Mouse (Mus musculus) MEL (cell line): ENCODE measurements around the gene Esf1. TPM values are rescaled to one million over a fixed set of nuclear protein-coding genes. Genes with fewer than 3 reads are reported as not detected.

Experiments used
- DNase-seq: peaks from one replicate; pipeline ENCODE4 v3.0.0; 2011; ENCODE audit warnings: low read depth, low spot score
- H3K27ac ChIP-seq: 2 replicates; pipeline ENCODE4 v1.5.1; 2012; ENCODE audit warnings: low read depth, mild to moderate bottlenecking, control low read depth, low read length, moderate library complexity; ENCODE audit not compliant: control insufficient read depth
- H3K27me3 ChIP-seq, 2 experiments: fragments of 150-350 bp in 1 of 2; sonication (generic) in 1 of 2; 2 replicates each; pipeline ENCODE4 v1.6.1; 2012; ENCODE audit warnings: low read length in 2 of 2, mild to moderate bottlenecking in 2 of 2, improper control_type of control experiment in 1 of 2, moderate library complexity in 1 of 2; ENCODE audit not compliant: insufficient read depth in 2 of 2, control insufficient read depth in 1 of 2
- H3K36me3 ChIP-seq, 2 experiments: 2 replicates each; pipeline ENCODE4 v1.6.1; 2012 to 2014; ENCODE audit warnings: low read length in 2 of 2, improper control_type of control experiment in 1 of 2, inconsistent platforms in 1 of 2, mild to moderate bottlenecking in 1 of 2; ENCODE audit not compliant: insufficient read depth in 2 of 2, control insufficient read depth in 1 of 2
- H3K4me1 ChIP-seq, 2 experiments: fragments of 150-350 bp in 1 of 2; sonication (generic) in 1 of 2; 2 replicates each; pipeline ENCODE4 v1.6.1; 2012; ENCODE audit warnings: low read length in 2 of 2, improper control_type of control experiment in 1 of 2, mild to moderate bottlenecking in 1 of 2; ENCODE audit not compliant: insufficient read depth in 2 of 2, control insufficient read depth in 1 of 2
- H3K4me3 ChIP-seq, 2 experiments: fragments of 150-350 bp in 1 of 2; sonication (generic) in 1 of 2; 2 replicates each; pipeline ENCODE4 v1.5.1; 2012; ENCODE audit warnings: low read depth in 2 of 2, low read length in 2 of 2, mild to moderate bottlenecking in 2 of 2, moderate library complexity in 2 of 2, control low read depth in 1 of 2, improper control_type of control experiment in 1 of 2; ENCODE audit not compliant: control insufficient read depth in 1 of 2, insufficient read depth in 1 of 2
- H3K79me2 ChIP-seq: 2 replicates; pipeline ENCODE4 v1.6.1; 2012; ENCODE audit warnings: mild to moderate bottlenecking, low read length, moderate library complexity; ENCODE audit not compliant: control insufficient read depth, poor library complexity, insufficient read depth
- H3K9ac ChIP-seq: 2 replicates; pipeline ENCODE4 v1.6.1; 2012; ENCODE audit warnings: low read depth, mild to moderate bottlenecking, control low read depth, low read length, moderate library complexity; ENCODE audit not compliant: control insufficient read depth, poor library complexity, severe bottlenecking
- H3K9me3 ChIP-seq: fragments of 150-350 bp; sonication (generic); replicated peaks from 2 replicates; pipeline ENCODE4 v1.6.1; 2012; ENCODE audit warnings: mild to moderate bottlenecking, low read length, improper control_type of control experiment, moderate library complexity; ENCODE audit not compliant: insufficient read depth
- BHLHE40 ChIP-seq: IDR thresholded peaks from 2 replicates; pipeline ENCODE4 v1.6.1; 2012; ENCODE audit warnings: low read depth, mild to moderate bottlenecking, inconsistent platforms, low read length, improper control_type of control experiment, borderline replicate concordance
- CHD1 ChIP-seq: IDR thresholded peaks from 2 replicates; pipeline ENCODE4 v1.6.1; 2012; ENCODE audit warnings: low read depth, mild to moderate bottlenecking, inconsistent platforms, low read length, improper control_type of control experiment
- CHD2 ChIP-seq: IDR thresholded peaks from 2 replicates; pipeline ENCODE4 v1.6.1; 2011; ENCODE audit warnings: low read length, improper control_type of control experiment
- E2F4 ChIP-seq: IDR thresholded peaks from 2 replicates; pipeline ENCODE4 v1.6.1; 2011; ENCODE audit warnings: low read depth, low read length, improper control_type of control experiment, borderline replicate concordance
- ELF1 ChIP-seq: IDR thresholded peaks from 2 replicates; pipeline ENCODE4 v1.6.1; 2014; ENCODE audit warnings: low read depth, mild to moderate bottlenecking, inconsistent platforms, low read length, improper control_type of control experiment, moderate library complexity
- EP300 ChIP-seq, 2 experiments: IDR thresholded peaks; 2 replicates each; pipeline ENCODE4 v1.6.1; 2011; ENCODE audit warnings: improper control_type of control experiment in 2 of 2, low read length in 2 of 2, low read depth in 1 of 2, mild to moderate bottlenecking in 1 of 2
- ETS1 ChIP-seq: IDR thresholded peaks from 2 replicates; pipeline ENCODE4 v1.6.1; 2012; ENCODE audit warnings: low read depth, mild to moderate bottlenecking, inconsistent platforms, low read length, improper control_type of control experiment, moderate library complexity
- GABPA ChIP-seq: IDR thresholded peaks from 2 replicates; pipeline ENCODE4 v1.6.1; 2012; ENCODE audit warnings: low read depth, mild to moderate bottlenecking, inconsistent platforms, low read length, improper control_type of control experiment, moderate library complexity
- GATA1 ChIP-seq: IDR thresholded peaks from 2 replicates; pipeline ENCODE4 v1.6.1; 2011; ENCODE audit warnings: low read depth, low read length, improper control_type of control experiment
- HCFC1 ChIP-seq: IDR thresholded peaks from 2 replicates; pipeline ENCODE4 v1.6.1; 2012; ENCODE audit warnings: low read depth, mild to moderate bottlenecking, inconsistent platforms, low read length, improper control_type of control experiment, moderate library complexity
- JUND ChIP-seq: IDR thresholded peaks from 2 replicates; pipeline ENCODE4 v1.6.1; 2011; ENCODE audit warnings: low read depth, mild to moderate bottlenecking, improper control_type of control experiment, low read length
- KAT2A ChIP-seq: conservative IDR thresholded peaks from 2 replicates; pipeline ENCODE4 v1.6.1; 2012; ENCODE audit warnings: low read depth, low read length, improper control_type of control experiment, inconsistent platforms
- MAFK ChIP-seq: IDR thresholded peaks from 2 replicates; pipeline ENCODE4 v1.6.1; 2011; ENCODE audit warnings: low read depth, mild to moderate bottlenecking, low read length, improper control_type of control experiment, borderline replicate concordance
- MAX ChIP-seq: IDR thresholded peaks from 2 replicates; pipeline ENCODE4 v1.6.1; 2011; ENCODE audit warnings: low read length, improper control_type of control experiment
- MEF2A ChIP-seq: IDR thresholded peaks from 2 replicates; pipeline ENCODE4 v1.6.1; 2014; ENCODE audit warnings: low read depth, mild to moderate bottlenecking, inconsistent platforms, low read length, improper control_type of control experiment; ENCODE audit not compliant: poor library complexity, insufficient replicate concordance, severe bottlenecking; ENCODE audit errors: extremely low read depth
- MXI1 ChIP-seq: IDR thresholded peaks from 2 replicates; pipeline ENCODE4 v1.6.1; 2011; ENCODE audit warnings: mild to moderate bottlenecking, low read depth, low read length, improper control_type of control experiment
- MYB ChIP-seq: IDR thresholded peaks from 2 replicates; pipeline ENCODE4 v1.6.1; 2011; ENCODE audit warnings: mild to moderate bottlenecking, low read depth, low read length, improper control_type of control experiment
- MYC ChIP-seq: IDR thresholded peaks from 2 replicates; pipeline ENCODE4 v1.6.1; 2011; ENCODE audit warnings: low read depth, mild to moderate bottlenecking, low read length, improper control_type of control experiment, moderate library complexity
- NELFE ChIP-seq: IDR thresholded peaks from 2 replicates; pipeline ENCODE4 v1.6.1; 2011; ENCODE audit warnings: low read depth, low read length, improper control_type of control experiment
- NRF1 ChIP-seq: IDR thresholded peaks from 2 replicates; pipeline ENCODE4 v1.6.1; 2014; ENCODE audit warnings: low read depth, mild to moderate bottlenecking, inconsistent platforms, low read length, improper control_type of control experiment, moderate library complexity; ENCODE audit not compliant: poor library complexity, insufficient read depth, severe bottlenecking
- POLR2A ChIP-seq, 2 experiments: IDR thresholded peaks; 2 replicates each; pipeline ENCODE4 v1.6.1; 2011 to 2012; ENCODE audit warnings: low read length in 2 of 2, mild to moderate bottlenecking in 2 of 2, control low read depth in 1 of 2, improper control_type of control experiment in 1 of 2, low read depth in 1 of 2, moderate library complexity in 1 of 2; ENCODE audit not compliant: control insufficient read depth in 1 of 2, insufficient read depth in 1 of 2, poor library complexity in 1 of 2
- POLR2AphosphoS2 ChIP-seq: IDR thresholded peaks from 2 replicates; pipeline ENCODE4 v1.6.1; 2011; ENCODE audit warnings: low read length, improper control_type of control experiment
- POLR2AphosphoS5 ChIP-seq: IDR thresholded peaks from 2 replicates; pipeline ENCODE4 v1.6.1; 2012; ENCODE audit warnings: low read depth, borderline replicate concordance, mild to moderate bottlenecking, inconsistent platforms, low read length, moderate library complexity, mixed read lengths
- RAD21 ChIP-seq: IDR thresholded peaks from 2 replicates; pipeline ENCODE4 v1.6.1; 2011; ENCODE audit warnings: mild to moderate bottlenecking, low read depth, low read length, improper control_type of control experiment
- RCOR1 ChIP-seq: IDR thresholded peaks from 2 replicates; pipeline ENCODE4 v1.6.1; 2012; ENCODE audit warnings: low read depth, mild to moderate bottlenecking, inconsistent platforms, low read length, improper control_type of control experiment
- SIN3A ChIP-seq: IDR thresholded peaks from 2 replicates; pipeline ENCODE4 v1.6.1; 2012; ENCODE audit warnings: low read length, improper control_type of control experiment, inconsistent platforms
- SMC3 ChIP-seq: IDR thresholded peaks from 2 replicates; pipeline ENCODE4 v1.6.1; 2011; ENCODE audit warnings: low read depth, low read length, improper control_type of control experiment
- TAL1 ChIP-seq: IDR thresholded peaks from 2 replicates; pipeline ENCODE4 v1.6.1; 2012; ENCODE audit warnings: mild to moderate bottlenecking, inconsistent platforms, low read length, moderate library complexity, mixed read lengths
- TBP ChIP-seq: IDR thresholded peaks from 2 replicates; pipeline ENCODE4 v1.8.0; 2011; ENCODE audit warnings: low read depth, low read length, improper control_type of control experiment
- TCF12 ChIP-seq: IDR thresholded peaks from 2 replicates; pipeline ENCODE4 v1.6.1; 2014; ENCODE audit warnings: low read depth, mild to moderate bottlenecking, inconsistent platforms, low read length, improper control_type of control experiment, moderate library complexity
- UBTF ChIP-seq: IDR thresholded peaks from 2 replicates; pipeline ENCODE4 v1.6.1; 2012; ENCODE audit warnings: low read depth, mild to moderate bottlenecking, inconsistent platforms, low read length, improper control_type of control experiment, moderate library complexity, borderline replicate concordance; ENCODE audit not compliant: insufficient read depth
- USF1 ChIP-seq: IDR thresholded peaks from 2 replicates; pipeline ENCODE4 v1.6.1; 2014; ENCODE audit warnings: low read depth, mild to moderate bottlenecking, inconsistent platforms, low read length, improper control_type of control experiment, moderate library complexity
- USF2 ChIP-seq, 2 experiments: IDR thresholded peaks; 2 replicates each; pipeline ENCODE4 v1.6.1; 2011 to 2012; ENCODE audit warnings: improper control_type of control experiment in 2 of 2, low read length in 2 of 2, borderline replicate concordance in 1 of 2, inconsistent platforms in 1 of 2, low read depth in 1 of 2, mild to moderate bottlenecking in 1 of 2; ENCODE audit not compliant: insufficient read depth in 1 of 2
- ZC3H11A ChIP-seq: IDR thresholded peaks from 2 replicates; pipeline ENCODE4 v1.6.1; 2012; ENCODE audit warnings: low read depth, mild to moderate bottlenecking, inconsistent platforms, low read length, improper control_type of control experiment
- ZKSCAN1 ChIP-seq: IDR thresholded peaks from 2 replicates; pipeline ENCODE4 v1.6.1; 2012; ENCODE audit warnings: low read depth, mild to moderate bottlenecking, inconsistent platforms, low read length, improper control_type of control experiment, moderate library complexity
- ZMIZ1 ChIP-seq: IDR thresholded peaks from 2 replicates; pipeline ENCODE4 v1.6.1; 2012; ENCODE audit warnings: low read depth, mild to moderate bottlenecking, inconsistent platforms, low read length, improper control_type of control experiment, moderate library complexity
- ZNF384 ChIP-seq: IDR thresholded peaks from 2 replicates; pipeline ENCODE4 v1.6.1; 2012; ENCODE audit warnings: low read depth, mild to moderate bottlenecking, inconsistent platforms, low read length, improper control_type of control experiment
- polyA plus RNA-seq, 2 experiments: library from polyadenylated mRNA; stranded (reverse) in 1 of 2; unstranded in 1 of 2; fragments of >175 nt in 1 of 2; fragments of >200 nt in 1 of 2; gene quantifications; 2 replicates each; pipeline versions ENCODE4 v1.2.1 to v1.2.4; 2012; ENCODE audit warnings: low replicate concordance in 2 of 2, low read depth in 1 of 2; ENCODE audit not compliant: insufficient read length in 2 of 2, insufficient read depth in 1 of 2, missing spikeins in 1 of 2
- total RNA-seq: library from RNA; depleted of rRNA; stranded (reverse); fragments of 300-350 nt; gene quantifications from 2 replicates; pipeline ENCODE4 v1.2.3, GENCODE M21; 2012

Gene Esf1
- total and polyA plus RNA-seq, 3 experiments: 25.8 to 31.0 TPM; not detected in 1

DNA sequence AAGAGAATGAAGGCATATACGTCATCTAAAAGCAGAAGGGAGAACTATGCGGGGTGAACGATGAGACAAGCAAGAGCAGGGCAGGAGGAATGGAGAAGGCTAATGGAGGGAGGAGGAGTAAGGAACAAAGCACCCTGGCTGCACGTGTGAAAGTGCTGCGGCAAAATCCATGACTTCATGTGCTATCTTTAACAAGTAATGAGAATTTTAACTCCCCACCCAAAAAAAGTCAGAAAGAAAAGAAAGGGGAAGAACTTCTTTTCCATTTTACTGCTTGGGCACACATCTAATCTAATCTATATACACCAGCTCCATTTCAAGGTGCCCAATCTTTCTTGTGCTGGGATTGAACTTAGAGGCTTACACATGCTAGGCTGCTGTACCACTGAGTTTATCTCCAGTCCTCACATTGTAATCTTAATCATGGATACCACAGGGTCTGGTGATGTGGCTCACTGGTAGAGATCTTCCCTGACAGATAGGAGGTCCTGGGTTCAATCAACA lies 7.0 kb downstream of the Esf1 start:
- Histone ChIP-seq H3K4me3 (no peak overlapping the region), H3K36me3 (peaks cover 33 to 52% of the 10 kb centered on the region in 2 experiments), H3K9me3 (no peaks in the 10 kb centered on the region), H3K27me3 (no peaks in the 10 kb centered on the region), H3K4me1 (peaks cover 10 to 22% of the 10 kb centered on the region in 2 experiments), H3K27ac (peak overlapping the region; percentile 81), H3K9ac (no peak overlapping the region), H3K79me2 (peaks cover 21% of the 10 kb centered on the region)
- DNase-seq: peak; percentile 91
- no peak for TF ChIP-seq CHD1
- TF ChIP-seq TAL1: peak; percentile 95
- TF ChIP-seq EP300 (IDR thresholded peaks at IDR 0.05; ENCODE audit: low read depth in 1 of 2, low read length in 2 of 2): peak; percentile 97 to 98
- TF ChIP-seq POLR2A (IDR thresholded peaks at IDR 0.05; ENCODE audit: control insufficient read depth in 1 of 2, insufficient read depth in 1 of 2, low read depth in 1 of 2, low read length in 2 of 2, poor library complexity in 1 of 2): no peak
- no peak for TF ChIP-seq GABPA
- TF ChIP-seq MEF2A: peak; percentile 87; the same call in 1 of the 2 replicates
- TF ChIP-seq ZNF384: peak; percentile 78
- peak; percentile 79 for TF ChIP-seq SIN3A
- TF ChIP-seq CHD2: no peak
- 0 out of 2 replicates have a peak, but pooled peaks have one; percentile 28 for TF ChIP-seq TBP
- peak; percentile 100 for TF ChIP-seq RCOR1
- peak; percentile 54 for TF ChIP-seq MYB
- TF ChIP-seq TCF12: peak; percentile 99
- no peak for TF ChIP-seq SMC3
- no peak for TF ChIP-seq HCFC1
- TF ChIP-seq USF1: no peak
- no peak for TF ChIP-seq POLR2AphosphoS2
- no peak for TF ChIP-seq ELF1
- TF ChIP-seq E2F4: no peak
- no peak for TF ChIP-seq ZKSCAN1
- peak; percentile 80 for TF ChIP-seq MAFK
- no peak for TF ChIP-seq JUND
- peak; percentile 2; the same call in 1 of the 2 replicates for TF ChIP-seq ZC3H11A
- TF ChIP-seq MYC: peak; percentile 91
- peak; percentile 100 for TF ChIP-seq GATA1
- TF ChIP-seq ZMIZ1: peak; percentile 46; the same call in 1 of the 2 replicates
- peak; percentile 99 for TF ChIP-seq BHLHE40
- TF ChIP-seq MAX: peak; percentile 86
- TF ChIP-seq ETS1: peak; percentile 94
- TF ChIP-seq NRF1: no peak
- no peak for TF ChIP-seq UBTF
- TF ChIP-seq KAT2A: peak; percentile 42; the same call in 1 of the 2 replicates
- TF ChIP-seq POLR2AphosphoS5: no peak
- no peak for TF ChIP-seq NELFE
- peak; percentile 95 for TF ChIP-seq MXI1
- no peak for TF ChIP-seq USF2 (IDR thresholded peaks at IDR 0.05; ENCODE audit: borderline replicate concordance in 1 of 2, insufficient read depth in 1 of 2, low read depth in 1 of 2, low read length in 2 of 2)
- no peak for TF ChIP-seq RAD21
